Mouse (Mus musculus) C2C12 (cell line): Measurements from ENCODE around the gene Gm13275.
"Not testable (repeated sequence)": the region's sequence is repeated elsewhere in the genome, so short reads cannot be mapped to it uniquely, and the experiment has no call there.

Source experiments
- CTCF ChIP-seq: IDR thresholded peaks from one replicate; pipeline ENCODE4 v1.5.1; 2011; ENCODE audit not compliant: control insufficient read depth, insufficient read depth, insufficient read length
- MYOD1 ChIP-seq: IDR thresholded peaks from one replicate; pipeline ENCODE4 v1.6.1; 2011; ENCODE audit warnings: low read depth; ENCODE audit not compliant: control insufficient read depth, insufficient read length
- MYOG ChIP-seq: IDR thresholded peaks from one replicate; pipeline ENCODE4 v1.6.1; 2011; ENCODE audit not compliant: control insufficient read depth, insufficient read length; ENCODE audit errors: extremely low read depth
- USF1 ChIP-seq: IDR thresholded peaks from one replicate; pipeline ENCODE4 v1.6.1; 2011; ENCODE audit warnings: low read depth, mild to moderate bottlenecking, control low read depth, moderate library complexity

- TF ChIP-seq CTCF, MYOD1, USF1, MYOG: not testable (repeated sequence)
Measured at GRCm38 (mm10) chr4:88754818-88755340, 39.4 kb upstream of the Gm13275 start, which contains the start of gene Gm13271.
